Comparison of ENCODE assay signal across 23 mouse cellular contexts in genomic region chr12:26184701-26185460, GRCm38 (mm10).
A peak's percentile ranks its signal among the peaks of the same experiment; 100 is the strongest.
DNase-seq lines count a peak whose midpoint lies in the region; ATAC-seq and TF ChIP-seq lines count a peak whose summit lies in the region.
"Had no signal": no experiment of that assay in that cellular context is flagged by ENCODE, and none has a peak within 500 bp of the region (broad histone marks: within the 10 kb centered on the region; RNA-seq: fewer than 3 reads in every experiment).

No protein-coding gene starts in this region.

- H3K4me3 ChIP-seq in spleen, adult 2 months (ENCODE audit: extremely low read depth, insufficient read depth, insufficient read length), result no peak overlapping the region
- H3K4me3 ChIP-seq: forebrain, embryonic 12.5 days; limb, embryonic 13.5 days; liver, embryonic 15.5 days; midbrain, embryonic 10.5 days; neural tube, embryonic 15.5 days had no signal

- TF ChIP-seq CTCF in spleen, adult 2 months (IDR thresholded peaks at IDR 0.05; ENCODE audit: extremely low read depth, insufficient read depth, insufficient read length, insufficient replicate concordance), result no peak

- ATAC-seq in hematopoietic stem cell, adult 5-6 weeks (replicated peaks in 1 of 2; ENCODE audit: insufficient read depth in 1 of 2, low FRiP score in 2 of 2, low TSS enrichment in 1 of 2, low read depth in 1 of 2, poor library complexity in 2 of 2, severe bottlenecking in 2 of 2), result peak; percentile 59 to 60; a peak in 3 of 4 replicates
- ATAC-seq: hindbrain, postnatal 0 days had no signal

- H3K27me3 ChIP-seq in spleen, adult 2 months (ENCODE audit: control insufficient read depth, insufficient read depth, low read length), result no peaks in the 10 kb centered on the region
- H3K27me3 ChIP-seq: forebrain, embryonic 12.5 days; limb, embryonic 13.5 days; liver, embryonic 15.5 days; neural tube, embryonic 15.5 days had no signal

- no peaks in the 10 kb centered on the region for H3K36me3 ChIP-seq in spleen, adult 2 months (ENCODE audit: control insufficient read depth, insufficient read depth, low read length)
- H3K36me3 ChIP-seq: forebrain, embryonic 12.5 days; limb, embryonic 13.5 days; liver, embryonic 15.5 days; midbrain, embryonic 10.5 days; neural tube, embryonic 15.5 days had no signal

- TF ChIP-seq POLR2A in spleen, adult 2 months (IDR thresholded peaks at IDR 0.05; ENCODE audit: low read depth, low read length), result no peak

- WGBS in spleen, adult 2 months, result 44% methylated on average over 5 of the region's 5 CpGs

- peaks cover 4% of the 10 kb centered on the region; the same call in 1 of the 2 replicates for H3K4me1 ChIP-seq in spleen, adult 2 months (ENCODE audit: control insufficient read depth, insufficient read depth, insufficient read length)
- H3K4me1 ChIP-seq: forebrain, embryonic 12.5 days; limb, embryonic 13.5 days; liver, embryonic 15.5 days; neural tube, embryonic 15.5 days had no signal

- peak overlapping the region; percentile 10; the same call in 1 of the 2 replicates for H3K27ac ChIP-seq in spleen, adult 2 months (ENCODE audit: insufficient read depth, low read length)
- H3K27ac ChIP-seq: forebrain, embryonic 12.5 days; hindbrain, postnatal 0 days; limb, embryonic 13.5 days; liver, embryonic 15.5 days; midbrain, embryonic 10.5 days; neural tube, embryonic 15.5 days had no signal

- peak; percentile 23 to 32 for DNase-seq in spleen, adult 2 months (ENCODE audit: low read depth in 1 of 2, low spot score in 2 of 2)
- DNase-seq in spleen, postnatal 14 days (ENCODE audit: low spot score in 2 of 2), result no peak
- peak; percentile 26 to 29 for DNase-seq in spleen, postnatal 36 days (ENCODE audit: low spot score in 2 of 2)
- peak; percentile 46 for DNase-seq in thymus, postnatal 4 days
- no peak for DNase-seq in layer of hippocampus, adult 18-20 months (ENCODE audit: low spot score in 2 of 2)
- no peak for DNase-seq in adrenal gland, adult 18-20 months (ENCODE audit: low spot score in 2 of 2)
- no peak for DNase-seq in adrenal gland, postnatal 14 days
- DNase-seq: adrenal gland, postnatal 36 days; cerebellum, adult 9-10 months; gastrocnemius, postnatal 14 days; heart, postnatal 14 days; kidney, adult 2 months; kidney, postnatal 25 days; lung, postnatal 10 days; retina, postnatal 1 day; right cerebral cortex, postnatal 4 days had no signal

Comparison
In these comparisons a context has a peak if more than half of its experiments do, and no peak if none do; other contexts are left out.
1. DNase-seq: peak in spleen, adult 2 months (2 of 2), spleen, postnatal 36 days (2 of 2) and thymus, postnatal 4 days (single experiment); none in spleen, postnatal 14 days (0 of 2), layer of hippocampus, adult 18-20 months (0 of 2), adrenal gland, adult 18-20 months (0 of 2) and adrenal gland, postnatal 14 days (single experiment).